Comparison of ENCODE assay signal across 15 mouse cellular contexts in genomic region chr17:5210891-5211290, GRCm38 (mm10).
A peak's percentile ranks its signal among the peaks of the same experiment; 100 is the strongest.
DNase-seq lines count a peak whose midpoint lies in the region; ATAC-seq and TF ChIP-seq lines count a peak whose summit lies in the region.
"Had no signal": no experiment of that assay in that cellular context is flagged by ENCODE, and none has a peak within 500 bp of the region (broad histone marks: within the 10 kb centered on the region; RNA-seq: fewer than 3 reads in every experiment).

No protein-coding gene starts in this region.

- no peak overlapping the region for H3K4me3 ChIP-seq in heart, embryonic 16.5 days (ENCODE audit: low read length)
- no peak overlapping the region for H3K4me3 ChIP-seq in midbrain, embryonic 13.5 days (replicated peaks)
- no peak overlapping the region for H3K4me3 ChIP-seq in midbrain, embryonic 11.5 days (ENCODE audit: low read depth, low read length)
- H3K4me3 ChIP-seq in bone marrow macrophage, adult 2 months (ENCODE audit: insufficient read depth, low read length) = peak overlapping the region; percentile 28
- H3K4me3 ChIP-seq: left cerebral cortex, adult 2 months; limb, embryonic 15.5 days; stomach, embryonic 15.5 days had no signal

- H3K9ac ChIP-seq in heart, embryonic 16.5 days (ENCODE audit: low read length) = no peak overlapping the region
- no peak overlapping the region for H3K9ac ChIP-seq in midbrain, embryonic 13.5 days (replicated peaks)
- H3K9ac ChIP-seq in midbrain, embryonic 11.5 days (ENCODE audit: low read length) = no peak overlapping the region
- H3K9ac ChIP-seq: limb, embryonic 15.5 days; stomach, embryonic 15.5 days had no signal

- TF ChIP-seq POLR2A in bone marrow macrophage, adult 2 months (IDR thresholded peaks at IDR 0.05; ENCODE audit: borderline replicate concordance, low read depth, low read length) = no peak

- no peaks in the 10 kb centered on the region for H3K36me3 ChIP-seq in heart, embryonic 16.5 days (ENCODE audit: control insufficient read depth, insufficient read depth)
- H3K36me3 ChIP-seq in midbrain, embryonic 13.5 days = no peaks in the 10 kb centered on the region
- H3K36me3 ChIP-seq in midbrain, embryonic 11.5 days (ENCODE audit: control insufficient read depth, insufficient read depth, low read length) = no peaks in the 10 kb centered on the region
- H3K36me3 ChIP-seq: limb, embryonic 15.5 days; stomach, embryonic 15.5 days had no signal

- ATAC-seq in heart, embryonic 16.5 days (replicated peaks; ENCODE audit: extremely low read depth, insufficient read depth, low FRiP score) = no peak
- ATAC-seq in midbrain, embryonic 13.5 days = no peak
- no peak for ATAC-seq in midbrain, embryonic 11.5 days (ENCODE audit: low FRiP score)
- ATAC-seq in megakaryocyte progenitor cell, adult 5-6 weeks (replicated peaks; ENCODE audit: poor library complexity) = peak; percentile 74
- ATAC-seq: intestine, embryonic 16.5 days had no signal

- peak overlapping the region; percentile 16; the same call in 1 of the 2 replicates for H3K27ac ChIP-seq in heart, embryonic 16.5 days (ENCODE audit: low read length)
- H3K27ac ChIP-seq in midbrain, embryonic 13.5 days = peak overlapping the region; percentile 81
- no peak overlapping the region for H3K27ac ChIP-seq in midbrain, embryonic 11.5 days (ENCODE audit: low read depth, low read length)
- H3K27ac ChIP-seq in bone marrow macrophage, adult 2 months (ENCODE audit: insufficient read depth, low read depth, low read length) = peak overlapping the region; percentile 74
- H3K27ac ChIP-seq: left cerebral cortex, adult 2 months; limb, embryonic 15.5 days had no signal

- no peak for TF ChIP-seq CTCF in bone marrow macrophage, adult 2 months (IDR thresholded peaks at IDR 0.05; ENCODE audit: low read depth, low read length)

- H3K27me3 ChIP-seq in heart, embryonic 16.5 days (ENCODE audit: control insufficient read depth, insufficient read depth, low read length) = no peaks in the 10 kb centered on the region
- H3K27me3 ChIP-seq in midbrain, embryonic 13.5 days = no peaks in the 10 kb centered on the region
- no peaks in the 10 kb centered on the region for H3K27me3 ChIP-seq in midbrain, embryonic 11.5 days (ENCODE audit: control insufficient read depth, insufficient read depth, low read length)
- H3K27me3 ChIP-seq: limb, embryonic 15.5 days; stomach, embryonic 15.5 days had no signal

- no peaks in the 10 kb centered on the region for H3K9me3 ChIP-seq in heart, embryonic 16.5 days (replicated peaks; ENCODE audit: control insufficient read depth, low read length)
- H3K9me3 ChIP-seq in midbrain, embryonic 13.5 days = no peaks in the 10 kb centered on the region
- H3K9me3 ChIP-seq in midbrain, embryonic 11.5 days (ENCODE audit: control insufficient read depth, low read length) = no peaks in the 10 kb centered on the region
- H3K9me3 ChIP-seq: limb, embryonic 15.5 days; stomach, embryonic 15.5 days had no signal

- WGBS in heart, embryonic 16.5 days = 83% methylated on average over 7 of the region's 7 CpGs
- WGBS in midbrain, embryonic 13.5 days = 92% methylated on average over 7 of the region's 7 CpGs
- WGBS in midbrain, embryonic 11.5 days = 92% methylated on average over 7 of the region's 7 CpGs

- no peak overlapping the region for H3K4me2 ChIP-seq in heart, embryonic 16.5 days (ENCODE audit: low read depth, low read length)
- no peak overlapping the region for H3K4me2 ChIP-seq in midbrain, embryonic 13.5 days (replicated peaks)
- H3K4me2 ChIP-seq in midbrain, embryonic 11.5 days = no peak overlapping the region
- H3K4me2 ChIP-seq: heart, embryonic 11.5 days; limb, embryonic 15.5 days; stomach, embryonic 15.5 days had no signal

- peaks cover 34% of the 10 kb centered on the region for H3K4me1 ChIP-seq in heart, embryonic 16.5 days (ENCODE audit: control insufficient read depth, insufficient read depth, low read length)
- H3K4me1 ChIP-seq in midbrain, embryonic 13.5 days (replicated peaks) = peaks cover 55% of the 10 kb centered on the region
- H3K4me1 ChIP-seq in midbrain, embryonic 11.5 days (ENCODE audit: control insufficient read depth, insufficient read depth, low read length) = peaks cover 4% of the 10 kb centered on the region; the same call in 1 of the 2 replicates
- H3K4me1 ChIP-seq in bone marrow macrophage, adult 2 months (ENCODE audit: control insufficient read depth, insufficient read depth, low read length) = peaks cover 70% of the 10 kb centered on the region

- DNase-seq in heart, postnatal 10 days = no peak
- no peak for DNase-seq in midbrain, embryonic 11.5 days (ENCODE audit: low spot score, missing footprints)
- DNase-seq in cerebellum, adult 9-11 months = no peak
- DNase-seq in adrenal gland, postnatal 4 days (ENCODE audit: low spot score in 2 of 2) = no peak
- DNase-seq: cerebellum, adult 8-10 months; kidney, postnatal 14 days had no signal

- intact Hi-C loops in heart, postnatal 10 days (cut with DNase I) = loop anchor here (5.0 kb wide), 1 partner anchor 111 kb away; no protein-coding TSS in a partner anchor
